Mouse (Mus musculus) T-helper 2 cell (primary cell): ENCODE measurements at regions not wholly inside any gene's neighbourhood (a gene's known extent, or its start where the extent isn't known, plus 50 kb on each side); places are given as distances from the start of the nearest gene placed in this dataset.

Experiments
- in situ Hi-C: fragments of 300-600 bp; cut with MboI, MseI; formaldehyde crosslinking; loops from one replicate; pipeline ENCODE4 v1.15.1; 2025; ENCODE audit warnings: high pct_unique_total_duplicates

- in situ Hi-C loops: no loop called here
These were observed 146.2 kb downstream of the Gm28710 start for GRCm38 (mm10) chr5:16937840-16938239.

DNA sequence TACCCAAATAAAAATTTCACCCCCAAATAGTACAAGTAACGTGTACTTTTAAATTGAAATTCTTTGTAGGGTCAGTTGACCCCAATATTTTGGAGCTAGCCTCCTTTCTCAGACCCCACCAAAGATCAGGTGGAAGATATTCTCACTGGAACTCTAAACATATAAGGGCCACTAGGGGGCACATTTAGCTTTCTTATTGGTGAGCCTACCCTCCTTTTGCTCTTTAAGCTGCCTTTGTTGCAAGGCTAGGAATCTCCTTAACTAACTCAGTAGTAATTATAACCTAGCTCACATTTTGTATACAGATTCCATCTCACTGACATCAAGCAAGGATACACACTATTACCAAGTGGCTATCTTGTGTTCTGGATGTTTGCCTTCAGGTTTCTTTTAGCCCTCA, 155.8 kb downstream of the Gm28710 start:
- in situ Hi-C loops: no loop called here

GRCm38 (mm10) chr5:16967735-16968134, 176.1 kb downstream of the Gm28710 start:
- in situ Hi-C loops: loop anchor here (10.0 to 25.0 kb wide), 2 partner anchors 717 to 1070 kb away; no protein-coding TSS in a partner anchor

GRCm38 (mm10) chr5:16968817-16969216, 177.2 kb downstream of the Gm28710 start:
- in situ Hi-C loops: loop anchor here (10.0 to 25.0 kb wide), 2 partner anchors 716 to 1068 kb away; no protein-coding TSS in a partner anchor

DNA sequence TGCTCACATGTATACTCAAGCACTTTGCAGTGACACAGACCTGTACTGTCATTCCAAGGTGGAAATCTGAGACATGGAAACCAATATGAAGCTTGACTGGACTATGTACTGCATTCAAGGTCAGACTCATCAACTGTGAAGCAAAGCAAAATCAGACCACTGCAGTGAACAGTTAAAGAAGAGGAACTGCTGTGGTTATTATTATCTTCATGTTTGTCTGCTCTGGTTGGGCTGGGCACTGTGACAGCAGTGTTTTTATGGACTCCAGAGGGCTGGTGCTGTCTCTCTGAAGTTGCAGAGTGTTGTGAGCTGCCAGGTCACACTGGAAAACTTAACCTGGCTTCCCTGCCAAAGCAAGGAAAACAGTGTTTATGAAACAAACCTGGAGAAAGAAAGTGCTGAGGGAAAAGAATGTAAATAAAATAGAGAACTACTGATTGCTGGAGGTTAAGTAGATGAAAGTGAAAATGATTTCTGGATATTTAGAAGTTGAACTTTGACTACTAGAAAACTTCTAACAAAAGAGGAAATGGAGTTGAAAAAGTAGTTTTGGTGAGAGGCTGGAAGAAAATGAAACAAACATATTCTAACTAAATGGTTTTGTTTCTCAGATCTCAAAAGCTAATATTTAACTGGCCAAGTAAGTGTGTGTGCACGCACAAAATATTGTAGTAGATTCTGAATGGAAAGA, 181.7 kb downstream of the Gm28710 start:
- in situ Hi-C loops: loop anchor here (25.0 kb wide), 1 partner anchor 1064 kb away; no protein-coding TSS in a partner anchor

- in situ Hi-C loops: no loop called here
These were observed 184.4 kb downstream of the Gm28710 start for GRCm38 (mm10) chr5:16976006-16976405.

GRCm38 (mm10) chr5:16984877-16985276, 193.3 kb downstream of the Gm28710 start:
- in situ Hi-C loops: no loop called here

- in situ Hi-C loops: no loop called here
These were observed 199.9 kb downstream of the Gm28710 start for GRCm38 (mm10) chr5:16991518-16991917.

DNA sequence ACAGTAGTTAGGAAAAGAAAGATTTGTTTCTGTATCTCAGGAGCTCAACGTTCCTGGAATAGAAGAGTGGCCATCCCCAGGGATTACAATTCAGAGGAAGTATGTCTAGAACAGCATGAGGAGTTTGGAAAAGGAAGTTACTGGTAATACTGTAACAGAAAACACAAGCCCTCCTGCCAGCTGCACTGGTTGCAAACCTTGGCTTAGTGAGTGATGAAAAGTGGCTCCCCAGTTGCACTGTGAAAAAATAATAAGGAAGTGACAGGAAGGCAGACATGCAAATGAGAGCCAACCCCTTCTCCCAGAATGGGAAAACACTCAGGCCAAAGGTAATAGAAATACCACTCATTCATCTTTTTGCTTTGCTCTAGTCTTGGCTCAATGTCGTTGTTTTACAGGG, 207.6 kb downstream of the Gm28710 start:
- in situ Hi-C loops: no loop called here

DNA sequence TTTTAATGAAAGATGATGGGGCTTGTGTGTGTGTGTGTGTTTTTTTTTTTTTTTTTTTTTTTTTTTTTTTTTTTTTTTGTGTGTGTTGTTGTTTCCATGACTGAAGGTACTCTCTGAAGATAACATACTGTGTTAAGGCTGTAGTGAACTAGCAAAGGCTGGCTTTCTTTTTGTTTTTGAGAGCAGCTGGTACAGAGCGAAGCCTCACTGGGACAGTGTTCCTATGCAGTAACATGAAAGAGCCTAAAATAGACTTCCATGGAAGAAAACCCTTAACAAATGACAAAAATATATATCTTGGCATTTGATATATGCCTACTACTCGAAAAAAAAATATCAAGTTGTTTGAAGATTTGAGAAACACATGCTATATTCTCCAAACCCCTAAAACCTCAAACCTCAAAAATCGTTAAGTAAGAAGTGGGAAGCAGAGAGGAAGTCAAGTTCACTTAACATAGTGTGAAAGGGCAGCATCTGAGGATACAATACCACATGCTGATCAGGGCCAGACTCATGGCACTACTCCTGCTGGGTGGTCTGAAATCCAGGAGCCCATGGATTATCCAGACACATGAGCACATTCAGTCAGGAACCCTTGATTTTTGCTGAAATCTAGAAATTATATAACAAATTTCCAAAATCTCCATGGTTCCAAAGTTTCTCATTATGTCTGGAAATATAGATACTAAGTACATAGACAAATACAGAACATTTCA, 215.4 kb downstream of the Gm28710 start:
- in situ Hi-C loops: loop anchor here (25.0 kb wide), 1 partner anchor 695 kb away; no protein-coding TSS in a partner anchor

DNA sequence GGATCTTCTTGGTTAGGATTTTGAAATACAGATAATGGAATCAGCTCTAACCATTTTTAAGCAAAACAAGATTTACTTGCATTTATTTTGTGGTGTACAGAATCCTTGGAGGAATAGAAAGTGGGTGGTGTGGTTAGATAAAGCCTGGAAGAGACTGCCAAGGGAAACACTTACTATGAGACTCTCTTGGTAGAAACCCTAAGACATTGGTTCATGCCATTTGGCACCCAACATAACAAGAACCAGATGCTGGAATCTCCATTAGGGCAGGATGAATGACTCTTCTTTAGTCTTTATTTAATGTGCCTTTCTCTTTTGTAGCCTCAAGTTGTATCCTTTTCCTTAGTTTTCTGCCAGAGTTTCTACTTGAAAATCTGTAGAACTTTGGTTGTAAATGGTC, 230.0 kb downstream of the Gm28710 start:
- in situ Hi-C loops: loop anchor here (25.0 kb wide), 1 partner anchor 709 kb away; no protein-coding TSS in a partner anchor

GRCm38 (mm10) chr5:17053935-17054334, 262.3 kb downstream of the Gm28710 start:
- in situ Hi-C loops: no loop called here

DNA sequence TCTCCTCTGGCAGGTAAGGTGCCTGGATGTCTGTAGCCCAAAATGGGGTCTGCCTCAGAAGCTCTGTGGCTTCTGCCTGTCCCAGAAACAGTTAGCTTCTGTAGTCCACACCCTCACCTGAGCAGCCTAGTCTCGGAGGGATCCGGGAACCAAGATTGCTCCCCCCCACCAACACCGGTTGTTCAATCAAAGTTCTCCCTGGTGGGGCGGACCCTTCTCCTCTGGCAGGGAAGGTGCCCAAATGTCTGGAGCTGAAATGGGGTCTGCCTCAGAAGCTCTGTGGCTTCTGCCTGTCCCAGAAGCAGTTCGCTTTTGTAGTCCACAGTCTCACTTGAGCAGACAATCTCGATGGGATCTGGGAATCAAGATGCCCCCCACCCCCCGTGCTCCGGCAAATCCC, 273.0 kb downstream of the Gm28710 start:
- in situ Hi-C loops: no loop called here

GRCm38 (mm10) chr5:17080405-17080804, 288.8 kb downstream of the Gm28710 start:
- in situ Hi-C loops: no loop called here

DNA sequence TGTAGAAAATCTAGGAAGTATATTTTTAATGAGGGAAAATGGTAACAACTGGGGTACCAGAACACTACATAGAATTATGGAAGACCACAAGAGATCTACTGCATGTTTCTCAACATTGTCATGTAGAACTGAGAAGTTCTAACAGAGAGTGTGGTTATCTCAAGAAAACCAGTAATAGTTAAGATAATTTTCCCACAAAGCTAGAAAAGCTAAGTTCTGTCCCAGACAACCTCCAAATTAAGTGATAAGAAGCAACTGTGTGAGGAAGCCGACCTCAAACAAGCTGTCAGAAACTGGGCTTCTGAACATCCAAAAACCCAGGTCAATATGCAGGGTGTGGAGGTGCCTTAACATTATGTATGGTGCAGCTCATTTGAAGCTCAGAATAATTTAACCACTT, 261.4 kb upstream of the Speer4f2 start:
- in situ Hi-C loops: no loop called here

DNA sequence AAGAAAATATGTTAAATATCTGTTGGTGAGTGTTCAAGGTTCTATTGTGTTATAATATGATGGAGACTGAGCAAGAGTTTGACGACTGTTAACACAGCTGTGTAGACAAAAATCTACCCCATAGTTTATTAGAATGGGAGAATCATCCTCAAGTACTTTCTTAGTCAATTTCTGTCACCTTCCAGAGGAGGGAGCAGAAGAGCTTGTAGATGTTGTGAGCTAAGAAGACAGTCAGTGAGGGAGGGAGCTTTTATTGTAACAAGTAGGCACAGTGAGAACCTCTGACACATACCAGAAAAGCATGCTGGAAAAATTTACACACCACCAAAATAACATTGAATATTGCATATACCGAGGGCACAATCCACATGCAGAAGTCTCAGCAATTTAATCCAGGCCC, 261.0 kb upstream of the Speer4f2 start:
- in situ Hi-C loops: no loop called here

- in situ Hi-C loops: no loop called here
These were observed 257.9 kb upstream of the Speer4f2 start for GRCm38 (mm10) chr5:17115035-17115434.

DNA sequence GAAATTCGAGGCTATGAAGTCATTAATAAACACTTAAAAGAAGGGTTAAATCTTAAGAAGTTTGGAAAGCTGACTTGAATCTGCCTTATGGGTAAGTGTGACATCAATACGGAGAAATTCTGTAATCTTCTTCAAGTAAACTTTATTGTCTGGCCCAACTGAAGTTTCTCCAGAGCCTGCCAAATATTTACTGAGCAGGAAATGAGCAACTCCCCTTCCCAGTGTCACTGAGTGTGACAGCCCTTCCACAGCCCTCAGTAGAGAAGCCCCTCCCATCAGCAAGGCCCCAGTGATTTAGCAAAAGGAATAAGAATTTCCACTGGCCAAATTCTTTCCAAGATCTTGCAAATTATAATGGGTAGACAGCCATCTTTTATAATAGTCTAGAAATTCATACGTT, 256.9 kb upstream of the Speer4f2 start:
- in situ Hi-C loops: no loop called here

DNA sequence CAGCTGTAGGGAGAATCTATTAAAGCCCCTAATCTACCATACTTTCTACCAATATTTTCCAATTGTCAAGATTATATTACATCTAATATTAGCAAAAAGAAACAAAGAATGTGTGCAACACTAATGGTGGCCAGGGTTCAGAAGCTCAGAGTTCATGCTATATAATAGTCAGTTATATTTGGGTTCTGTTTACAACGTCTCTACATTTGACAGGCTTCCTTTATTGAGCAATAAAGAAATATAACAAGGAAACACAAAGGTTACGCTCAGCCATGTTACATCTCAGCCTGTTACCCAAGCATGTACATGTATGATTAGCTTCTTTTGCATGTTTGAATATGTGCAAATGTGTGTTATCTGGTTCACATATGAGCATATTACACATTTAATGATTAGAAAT, 247.7 kb upstream of the Speer4f2 start:
- in situ Hi-C loops: no loop called here

DNA sequence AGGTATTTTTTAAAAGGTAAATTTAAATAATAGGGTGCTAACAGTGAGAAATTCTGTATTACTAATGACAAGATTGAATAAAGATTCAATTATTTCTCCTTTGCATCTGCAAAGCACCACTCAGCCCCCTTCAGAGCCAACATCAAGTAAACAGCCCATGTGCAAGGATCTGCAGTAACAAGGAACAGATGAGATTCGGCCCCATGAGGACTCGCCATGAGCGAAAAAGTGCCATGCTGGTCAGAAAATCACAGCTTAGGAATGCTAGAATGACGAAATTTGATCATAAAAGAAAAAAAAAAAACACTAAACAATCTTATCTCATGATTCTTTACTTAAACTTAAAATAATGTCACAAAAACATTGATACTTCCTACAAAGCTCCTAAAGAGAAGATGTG, 245.5 kb upstream of the Speer4f2 start:
- in situ Hi-C loops: no loop called here

DNA sequence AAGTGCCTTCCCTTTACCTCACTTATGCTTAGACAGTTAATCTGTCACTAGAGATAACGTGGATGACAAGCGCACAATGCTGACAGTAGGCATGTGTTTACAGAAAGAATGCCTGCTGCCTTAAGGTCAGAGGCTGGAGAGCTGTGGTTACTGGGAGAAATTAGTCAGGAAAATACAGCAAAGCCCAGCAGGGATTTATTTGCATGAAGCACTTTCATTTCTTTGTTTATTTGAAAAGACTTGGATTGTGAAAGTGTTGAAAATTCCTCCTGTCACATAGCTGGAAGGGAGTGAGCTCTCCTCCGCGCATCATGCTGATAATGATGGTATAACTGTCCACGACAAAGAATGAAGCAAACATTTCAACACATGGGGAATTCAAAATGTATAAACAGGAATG, 237.5 kb upstream of the Speer4f2 start:
- in situ Hi-C loops: no loop called here

- in situ Hi-C loops: no loop called here
These were observed 231.4 kb upstream of the Speer4f2 start for GRCm38 (mm10) chr5:17141555-17141954.

DNA sequence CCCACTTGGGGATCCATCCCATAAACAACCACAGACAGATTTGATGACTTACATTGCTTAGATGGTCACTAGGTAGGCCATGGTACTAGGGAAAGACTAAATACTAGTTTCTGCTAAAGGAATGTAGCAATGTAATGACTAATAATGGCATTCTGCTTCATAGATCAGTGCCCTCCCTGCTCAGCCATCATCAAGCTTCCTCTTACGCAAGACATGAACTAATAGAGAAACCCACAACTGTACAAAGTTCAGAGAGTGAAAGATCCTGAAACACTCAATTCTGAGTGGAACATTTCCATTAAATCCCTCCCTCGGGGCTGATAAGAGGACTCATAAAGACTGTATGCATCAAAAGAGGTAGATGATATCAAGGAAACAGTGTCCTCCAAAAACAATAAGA, 198.4 kb upstream of the Speer4f2 start:
- in situ Hi-C loops: no loop called here
